Mouse (Mus musculus) liver, embryonic 14.5 days (tissue): ENCODE results near the gene Syne1. TPM values are rescaled to one million over a fixed set of nuclear protein-coding genes. Genes with fewer than 3 reads are reported as not detected.

Experiments used
- ATAC-seq: fragments of 200-750 bp; cut with Nextera tagmentation; 2 replicates; pipeline ENCODE4 v1.8.0; 2017; ENCODE audit warnings: moderate number of reproducible peaks, mild to moderate bottlenecking, moderate library complexity; ENCODE audit not compliant: insufficient read depth
- DNase-seq, 3 experiments: peaks; one replicate each; pipeline ENCODE4 v3.0.0-alpha.2; 2012 to 2013; ENCODE audit warnings: low read depth in 3 of 3, low spot score in 3 of 3
- H3K27ac ChIP-seq: fragments of 300-500 bp; sonication (generic); 2 replicates; pipeline ENCODE4 v1.5.1; 2014; ENCODE audit warnings: moderate library complexity, mild to moderate bottlenecking, control low read depth, inconsistent platforms
- H3K27me3 ChIP-seq: fragments of 300-500 bp; sonication (generic); 2 replicates; pipeline ENCODE4 v1.6.1; 2014; ENCODE audit warnings: mild to moderate bottlenecking, low read length, moderate library complexity; ENCODE audit not compliant: control insufficient read depth, insufficient read depth
- H3K36me3 ChIP-seq: fragments of 300-500 bp; sonication (generic); replicated peaks from 2 replicates; pipeline ENCODE4 v1.6.1; 2014; ENCODE audit warnings: low read depth; ENCODE audit not compliant: control insufficient read depth, insufficient read depth
- H3K4me1 ChIP-seq, 2 experiments: fragments of 200-500 bp in 1 of 2; fragments of 300-500 bp in 1 of 2; sonication (generic) in 1 of 2; replicated peaks; 2 replicates each; pipeline ENCODE4 v1.6.1; 2012 to 2014; ENCODE audit warnings: antibody characterized with exemption in 1 of 2, inconsistent platforms in 1 of 2, low read length in 1 of 2; ENCODE audit not compliant: control insufficient read depth in 2 of 2, insufficient read depth in 2 of 2
- H3K4me2 ChIP-seq: fragments of 300-500 bp; sonication (generic); 2 replicates; pipeline ENCODE4 v1.6.1; 2014; ENCODE audit warnings: low read depth, mild to moderate bottlenecking, control low read depth, moderate library complexity
- H3K4me3 ChIP-seq, 2 experiments: fragments of 200-500 bp in 1 of 2; fragments of 300-500 bp in 1 of 2; sonication (generic) in 1 of 2; 2 replicates each; pipeline ENCODE4 v1.5.1; 2012 to 2014; ENCODE audit warnings: low read depth in 2 of 2, low read length in 2 of 2, mild to moderate bottlenecking in 2 of 2, control low read depth in 1 of 2, inconsistent platforms in 1 of 2, moderate library complexity in 1 of 2; ENCODE audit not compliant: insufficient read depth in 1 of 2
- H3K9ac ChIP-seq: fragments of 300-500 bp; sonication (generic); replicated peaks from 2 replicates; pipeline ENCODE4 v1.6.1; 2014; ENCODE audit warnings: mild to moderate bottlenecking, control low read depth, moderate library complexity
- H3K9me3 ChIP-seq: fragments of 300-500 bp; sonication (generic); 2 replicates; pipeline ENCODE4 v1.6.1; 2016; ENCODE audit warnings: low read length, mixed read lengths; ENCODE audit not compliant: control insufficient read depth
- CTCF ChIP-seq: IDR thresholded peaks from 2 replicates; pipeline ENCODE4 v1.5.1; 2016; ENCODE audit warnings: antibody characterized with exemption, low read depth, control low read depth
- EP300 ChIP-seq: IDR thresholded peaks from 2 replicates; pipeline ENCODE4 v1.6.1; 2016; ENCODE audit warnings: antibody characterized with exemption, low read depth
- WGBS: fragments of 180-500 bp; shearing (Covaris S2); extraction: QIAGEN DNeasy Blood & Tissue Kit; methylation state at CpG from one replicate; pipeline ENCODE4 v1.1.7; 2014; ENCODE audit not compliant: insufficient replicate concordance; 5-methylcytosine and 5-hydroxymethylcytosine counted together
- polyA plus RNA-seq, 2 experiments: library from polyadenylated mRNA; depleted of rRNA in 1 of 2; stranded (reverse) in 1 of 2; unstranded in 1 of 2; fragments of >200 nt; fragmentation: Nextera tagmentation in 1 of 2; extraction: Ambion mirVana in 1 of 2; gene quantifications; 2 replicates each; pipeline versions ENCODE4 v1.2.1 to v1.2.3; 2012 to 2014

The Syne1 gene
- polyA plus RNA-seq, 2 experiments = 3.1 to 3.6 TPM

DNA sequence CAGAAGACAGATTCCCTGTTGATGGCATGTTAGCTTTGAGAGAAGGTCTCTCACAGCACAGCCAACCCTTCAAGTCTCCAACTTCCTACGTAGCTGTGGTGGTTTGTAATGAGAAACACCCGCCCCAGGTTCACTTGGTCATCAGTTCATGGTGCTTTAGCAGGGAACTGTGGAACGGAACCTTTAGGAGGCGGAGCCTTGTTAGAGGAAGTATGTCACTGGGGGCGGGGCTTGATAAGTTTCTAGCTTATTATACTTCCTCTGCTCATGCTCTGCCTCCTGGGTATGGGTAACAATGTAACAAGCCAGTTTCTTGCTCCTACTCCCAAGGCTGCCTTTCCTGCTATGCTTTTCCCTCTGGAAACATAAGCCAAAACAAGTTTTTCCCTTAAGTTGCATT, 505.6 kb downstream of the Syne1 start:
- Histone ChIP-seq H3K4me1 (no peaks in the 10 kb centered on the region), H3K27ac (no peak overlapping the region), H3K4me2 (no peak overlapping the region), H3K4me3 (no peak overlapping the region), H3K36me3 (no peaks in the 10 kb centered on the region), H3K9ac (no peak overlapping the region), H3K27me3 (no peaks in the 10 kb centered on the region), H3K9me3 (no peaks in the 10 kb centered on the region)
- ATAC-seq (no peak), DNase-seq (no peak)
- 62% methylated on average over 5 of the region's 5 CpGs for WGBS
- no peak for TF ChIP-seq EP300
- no peak for TF ChIP-seq CTCF

DNA sequence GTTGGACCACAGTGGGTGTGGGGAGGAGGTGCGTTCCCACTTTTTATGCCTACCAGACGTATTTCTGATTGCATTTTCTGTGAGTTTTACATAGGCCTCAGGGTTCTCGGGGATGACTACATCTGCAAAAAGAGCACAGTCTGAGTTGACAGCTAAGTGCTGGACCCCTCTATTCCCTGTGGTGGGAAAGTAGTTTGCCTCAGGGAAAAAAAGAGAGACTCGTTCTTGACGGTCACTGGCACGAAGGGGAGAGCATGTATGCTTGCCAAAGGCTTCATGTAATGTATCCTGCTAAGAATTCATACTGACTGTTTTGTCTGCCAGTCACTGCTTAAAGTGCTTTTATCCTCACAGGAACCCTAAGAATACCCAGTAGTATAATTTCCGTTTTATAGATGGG, 506.1 kb downstream of the Syne1 start:
- no peak for ATAC-seq
- Histone ChIP-seq H3K27me3 (no peaks in the 10 kb centered on the region), H3K4me1 (no peaks in the 10 kb centered on the region), H3K4me3 (no peak overlapping the region), H3K9me3 (no peaks in the 10 kb centered on the region), H3K27ac (no peak overlapping the region), H3K36me3 (no peaks in the 10 kb centered on the region), H3K9ac (no peak overlapping the region), H3K4me2 (no peak overlapping the region)
- no peak for DNase-seq
- 81% methylated on average over 7 of the region's 7 CpGs for WGBS
- TF ChIP-seq EP300 = no peak
- no peak for TF ChIP-seq CTCF

DNA sequence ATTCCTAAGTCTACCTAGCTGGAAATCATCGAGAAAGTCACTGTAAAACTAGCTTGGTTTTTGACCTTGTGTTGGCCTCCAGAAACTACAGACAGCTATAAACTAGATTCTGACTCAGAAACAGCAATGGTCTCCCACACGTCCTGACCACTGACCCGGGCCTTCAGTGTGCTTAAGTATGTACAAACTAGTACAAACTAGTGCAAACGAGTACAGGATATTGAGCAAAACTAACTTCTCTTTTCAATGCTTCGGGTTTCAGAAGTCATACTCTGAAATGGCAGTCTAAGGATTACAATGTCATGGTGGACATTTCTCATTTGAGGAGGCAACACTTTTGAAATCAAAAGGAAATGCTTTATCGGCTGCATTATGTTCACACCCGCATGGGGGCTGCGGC, 506.8 kb downstream of the Syne1 start:
- no peak overlapping the region for H3K4me3 ChIP-seq
- TF ChIP-seq CTCF (no peak), EP300 (no peak)
- H3K4me2 ChIP-seq = no peak overlapping the region
- H3K36me3 ChIP-seq = no peaks in the 10 kb centered on the region
- no peak overlapping the region for H3K27ac ChIP-seq
- no peak for ATAC-seq
- WGBS = 68% methylated on average over 8 of the region's 8 CpGs
- H3K9ac ChIP-seq = no peak overlapping the region
- H3K9me3 ChIP-seq = no peaks in the 10 kb centered on the region
- H3K27me3 ChIP-seq = no peaks in the 10 kb centered on the region
- DNase-seq = no peak
- H3K4me1 ChIP-seq = no peaks in the 10 kb centered on the region

DNA sequence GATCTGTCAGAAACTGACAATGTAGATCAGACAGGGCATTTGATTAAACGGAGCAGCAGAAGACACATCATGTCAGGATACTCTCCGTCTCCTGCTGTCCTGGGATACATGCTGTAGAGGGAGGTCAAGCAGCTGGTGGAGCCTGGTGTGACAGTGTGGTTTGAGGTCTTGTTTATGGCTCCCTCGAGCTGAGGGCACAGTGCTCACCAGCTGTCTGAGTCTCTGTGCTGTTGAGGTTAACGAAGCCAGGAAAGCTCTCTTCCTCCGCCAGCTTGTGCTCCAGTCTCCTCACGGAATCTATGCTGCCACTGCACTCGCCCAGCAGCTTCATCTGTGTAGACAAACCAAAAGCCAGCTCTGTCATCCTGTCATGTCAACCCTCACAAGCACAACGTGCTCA, 510.0 kb downstream of the Syne1 start:
- DNase-seq = no peak
- Histone ChIP-seq H3K27me3 (no peaks in the 10 kb centered on the region), H3K4me2 (no peak overlapping the region), H3K4me1 (no peaks in the 10 kb centered on the region), H3K9me3 (no peaks in the 10 kb centered on the region), H3K27ac (no peak overlapping the region), H3K4me3 (no peak overlapping the region), H3K9ac (no peak overlapping the region), H3K36me3 (no peaks in the 10 kb centered on the region)
- TF ChIP-seq CTCF (no peak), EP300 (no peak)
- ATAC-seq = no peak
- 65% methylated on average over 8 of the region's 8 CpGs for WGBS

DNA sequence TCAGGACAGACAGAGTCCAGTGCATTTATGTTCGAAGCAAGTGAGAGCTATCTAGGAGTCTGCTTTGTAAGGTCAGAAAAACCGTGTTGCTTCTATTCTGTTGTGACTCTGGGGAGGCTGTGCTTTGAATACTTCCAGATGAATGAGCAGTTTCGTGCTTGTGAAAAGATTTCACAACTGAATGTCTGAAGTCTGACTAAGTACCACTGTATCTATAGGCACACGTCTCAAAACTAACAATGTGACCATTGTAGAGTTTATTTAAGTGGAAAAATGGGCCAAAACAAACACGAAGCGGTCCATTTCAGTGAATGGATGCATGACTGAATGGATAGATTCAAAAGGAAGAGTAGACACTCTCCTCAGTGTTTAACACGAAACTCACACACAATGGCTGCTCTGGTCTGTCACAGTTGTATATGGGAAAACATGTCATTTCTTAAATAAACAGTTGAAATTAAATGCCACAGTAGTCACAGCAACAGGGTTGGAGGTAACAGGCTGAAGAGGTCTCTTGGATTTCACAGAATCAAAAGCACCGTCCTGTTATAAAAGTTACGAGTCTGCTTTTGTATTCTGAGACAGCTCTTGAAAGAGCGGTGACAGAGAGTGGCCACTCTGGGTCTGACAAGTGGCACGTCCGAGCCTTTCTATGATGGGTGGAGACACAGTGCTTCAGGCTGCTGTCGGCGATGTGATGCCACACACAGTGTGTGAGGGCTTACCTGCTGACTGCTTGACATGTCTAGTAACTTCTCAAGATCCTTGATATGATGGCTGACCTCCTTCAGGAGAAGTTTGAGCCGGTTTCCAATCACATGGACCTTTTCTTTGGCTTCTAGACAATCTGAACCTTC, 518.9 kb downstream of the Syne1 start:
- 74% methylated on average over 15 of the region's 15 CpGs for WGBS
- no peak for DNase-seq
- H3K27ac ChIP-seq = no peak overlapping the region
- H3K27me3 ChIP-seq = no peaks in the 10 kb centered on the region
- H3K9me3 ChIP-seq = no peaks in the 10 kb centered on the region
- no peaks in the 10 kb centered on the region for H3K36me3 ChIP-seq
- H3K9ac ChIP-seq = no peak overlapping the region
- H3K4me2 ChIP-seq = no peak overlapping the region
- TF ChIP-seq CTCF (no peak), EP300 (no peak)
- no peak for ATAC-seq
- no peaks in the 10 kb centered on the region for H3K4me1 ChIP-seq
- no peak overlapping the region for H3K4me3 ChIP-seq
